Mouse (Mus musculus) lung, embryonic 14.5 days (tissue): ENCODE data around the gene Sh3pxd2a. TPM values are rescaled to one million over a fixed set of nuclear protein-coding genes. Genes with fewer than 3 reads are reported as not detected.

ENCODE experiments used
- ATAC-seq: fragments of 200-750 bp; cut with Nextera tagmentation; 2 replicates; pipeline ENCODE4 v1.8.0; 2017; ENCODE audit warnings: mild to moderate bottlenecking, moderate TSS enrichment, moderate library complexity; ENCODE audit not compliant: insufficient read depth
- DNase-seq: peaks from one replicate; pipeline ENCODE4 v3.0.0-alpha.2; 2015
- H3K27ac ChIP-seq: fragments of 300-500 bp; sonication (generic); 2 replicates; pipeline ENCODE4 v1.5.1; 2014; ENCODE audit warnings: low read depth, mild to moderate bottlenecking, moderate library complexity
- H3K27me3 ChIP-seq: fragments of 300-500 bp; sonication (generic); 2 replicates; pipeline ENCODE4 v1.6.1; 2014; ENCODE audit warnings: low read length, control low read depth; ENCODE audit not compliant: insufficient read depth
- H3K36me3 ChIP-seq: fragments of 300-500 bp; sonication (generic); 2 replicates; pipeline ENCODE4 v1.6.1; 2014; ENCODE audit warnings: control low read depth; ENCODE audit not compliant: insufficient read depth
- H3K4me1 ChIP-seq: fragments of 300-500 bp; sonication (generic); 2 replicates; pipeline ENCODE4 v1.6.1; 2014; ENCODE audit warnings: antibody characterized with exemption, control low read depth; ENCODE audit not compliant: insufficient read depth
- H3K4me2 ChIP-seq: fragments of 300-500 bp; sonication (generic); 2 replicates; pipeline ENCODE4 v1.6.1; 2014; ENCODE audit warnings: mild to moderate bottlenecking
- H3K4me3 ChIP-seq: fragments of 300-500 bp; sonication (generic); 2 replicates; pipeline ENCODE4 v1.5.1; 2014; ENCODE audit warnings: low read depth, low read length
- H3K9ac ChIP-seq: fragments of 300-500 bp; sonication (generic); 2 replicates; pipeline ENCODE4 v1.6.1; 2014
- H3K9me3 ChIP-seq: fragments of 300-500 bp; sonication (generic); 2 replicates; pipeline ENCODE4 v1.6.1; 2016; ENCODE audit warnings: low read depth, low read length, control low read depth
- CTCF ChIP-seq: IDR thresholded peaks from 2 replicates; pipeline ENCODE4 v1.5.1; 2016; ENCODE audit warnings: antibody characterized with exemption, low read depth
- WGBS: fragments of 180-500 bp; shearing (Covaris S2); extraction: QIAGEN DNeasy Blood & Tissue Kit; methylation state at CpG from one replicate; pipeline ENCODE4 v1.1.7; 2014; 5-methylcytosine and 5-hydroxymethylcytosine counted together
- polyA plus RNA-seq: library from polyadenylated mRNA; unstranded; fragments of >200 nt; fragmentation: Nextera tagmentation; extraction: Ambion mirVana; gene quantifications from 2 replicates; pipeline ENCODE4 v1.2.1, GENCODE M21; 2014

Gene Sh3pxd2a
- polyA plus RNA-seq, 1 experiment from 2014 or later = 12.0 TPM

GRCm38 (mm10) chr19:47366576-47366975 lies 97.6 kb downstream of the Sh3pxd2a start:
- no peak overlapping the region for H3K4me2 ChIP-seq
- no peaks in the 10 kb centered on the region for H3K4me1 ChIP-seq
- H3K9ac ChIP-seq = no peak overlapping the region; the same call in 1 of the 2 replicates
- no peak overlapping the region for H3K27ac ChIP-seq
- ATAC-seq (no peak), DNase-seq (no peak)
- no peak overlapping the region for H3K4me3 ChIP-seq
- no peaks in the 10 kb centered on the region for H3K9me3 ChIP-seq
- H3K27me3 ChIP-seq = no peaks in the 10 kb centered on the region
- H3K36me3 ChIP-seq = peaks cover 10% of the 10 kb centered on the region; the same call in 1 of the 2 replicates
- TF ChIP-seq CTCF = no peak
- WGBS = 85% methylated on average over 8 of the region's 8 CpGs

DNA sequence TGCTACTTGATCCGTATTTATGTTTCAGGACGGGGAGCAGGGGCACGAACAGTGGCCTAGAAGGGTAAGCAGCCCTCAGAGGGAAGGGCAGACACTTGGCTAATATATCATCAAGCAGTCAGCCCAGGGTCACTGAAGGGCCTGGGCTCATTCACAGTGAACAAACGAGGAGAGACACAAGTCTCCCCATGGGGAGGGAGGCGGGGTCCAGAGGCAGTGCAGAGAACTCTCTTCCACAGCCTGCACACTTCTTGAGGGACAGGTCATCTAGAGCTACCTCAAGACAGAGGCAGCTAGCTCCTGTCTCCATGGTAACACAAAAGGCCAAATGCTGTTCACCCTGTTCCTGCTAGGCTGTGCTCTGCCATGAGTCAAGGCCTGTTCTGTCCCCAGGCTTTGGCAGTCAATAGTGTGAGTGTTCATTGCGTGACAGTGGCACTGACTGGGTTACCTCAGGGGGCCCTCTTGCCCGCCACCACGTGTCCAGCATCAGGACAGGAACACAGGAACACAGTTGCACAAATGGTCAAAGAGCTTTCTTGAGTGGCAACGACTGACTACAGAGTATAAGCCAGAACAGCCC lies 101.0 kb downstream of the Sh3pxd2a start:
- H3K27ac ChIP-seq = no peak overlapping the region
- DNase-seq (no peak), ATAC-seq (no peak)
- H3K9ac ChIP-seq = no peak overlapping the region
- WGBS = 48% methylated on average over 9 of the region's 9 CpGs
- H3K4me1 ChIP-seq = no peaks in the 10 kb centered on the region
- TF ChIP-seq CTCF = no peak
- no peak overlapping the region for H3K4me2 ChIP-seq
- no peaks in the 10 kb centered on the region for H3K9me3 ChIP-seq
- H3K4me3 ChIP-seq = no peak overlapping the region
- no peaks in the 10 kb centered on the region for H3K27me3 ChIP-seq
- H3K36me3 ChIP-seq = peaks cover 10% of the 10 kb centered on the region; the same call in 1 of the 2 replicates

DNA sequence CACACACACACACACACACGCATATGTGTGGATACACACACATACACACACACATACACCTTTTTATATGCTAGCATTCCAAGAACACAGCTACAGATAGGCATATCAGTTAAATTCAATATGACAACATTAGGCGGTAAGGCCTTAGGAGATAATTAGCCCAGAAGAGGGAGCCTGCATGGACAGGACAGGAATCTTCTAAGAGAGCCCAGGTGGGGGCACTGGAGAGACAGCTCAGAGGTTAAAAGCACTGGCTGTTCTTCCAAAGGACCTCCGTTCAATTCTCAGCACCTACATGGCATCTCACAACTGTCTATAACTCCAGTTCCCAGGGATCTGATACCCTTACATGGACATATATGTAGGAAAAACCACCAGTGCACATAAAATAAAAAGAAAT lies 103.3 kb downstream of the Sh3pxd2a start:
- Histone ChIP-seq H3K4me3 (no peak overlapping the region), H3K9ac (no peak overlapping the region), H3K36me3 (peaks cover 10% of the 10 kb centered on the region; the same call in 1 of the 2 replicates), H3K27me3 (no peaks in the 10 kb centered on the region), H3K4me1 (no peaks in the 10 kb centered on the region), H3K27ac (no peak overlapping the region), H3K9me3 (no peaks in the 10 kb centered on the region), H3K4me2 (no peak overlapping the region)
- peak; percentile 15; the same call in 1 of the 2 replicates for TF ChIP-seq CTCF
- no peak for DNase-seq
- WGBS = 90% methylated on average over 3 of the region's 3 CpGs
- ATAC-seq = no peak

GRCm38 (mm10) chr19:47360017-47360416 lies 104.2 kb downstream of the Sh3pxd2a start:
- H3K36me3 ChIP-seq = peaks cover 10% of the 10 kb centered on the region; the same call in 1 of the 2 replicates
- H3K27me3 ChIP-seq = no peaks in the 10 kb centered on the region
- no peaks in the 10 kb centered on the region for H3K9me3 ChIP-seq
- no peak for TF ChIP-seq CTCF
- ATAC-seq (no peak), DNase-seq (no peak)
- no peak overlapping the region for H3K4me2 ChIP-seq
- no peak overlapping the region for H3K4me3 ChIP-seq
- no peak overlapping the region for H3K9ac ChIP-seq
- no peaks in the 10 kb centered on the region for H3K4me1 ChIP-seq
- WGBS = 81% methylated on average over 16 of the region's 16 CpGs
- no peak overlapping the region for H3K27ac ChIP-seq

- Histone ChIP-seq H3K4me2 (peak overlapping the region; percentile 44), H3K9ac (no peak overlapping the region), H3K4me3 (no peak overlapping the region), H3K4me1 (no peaks in the 10 kb centered on the region), H3K27me3 (no peaks in the 10 kb centered on the region), H3K27ac (no peak overlapping the region; the same call in 1 of the 2 replicates), H3K9me3 (no peaks in the 10 kb centered on the region), H3K36me3 (peaks cover 5% of the 10 kb centered on the region; the same call in 1 of the 2 replicates)
- no peak for TF ChIP-seq CTCF
- ATAC-seq (peak; percentile 26; the same call in 1 of the 2 replicates), DNase-seq (peak; percentile 71)
- WGBS = 54% methylated on average over 15 of the region's 15 CpGs
These were observed 104.9 kb downstream of the Sh3pxd2a start for GRCm38 (mm10) chr19:47359166-47359931.

DNA sequence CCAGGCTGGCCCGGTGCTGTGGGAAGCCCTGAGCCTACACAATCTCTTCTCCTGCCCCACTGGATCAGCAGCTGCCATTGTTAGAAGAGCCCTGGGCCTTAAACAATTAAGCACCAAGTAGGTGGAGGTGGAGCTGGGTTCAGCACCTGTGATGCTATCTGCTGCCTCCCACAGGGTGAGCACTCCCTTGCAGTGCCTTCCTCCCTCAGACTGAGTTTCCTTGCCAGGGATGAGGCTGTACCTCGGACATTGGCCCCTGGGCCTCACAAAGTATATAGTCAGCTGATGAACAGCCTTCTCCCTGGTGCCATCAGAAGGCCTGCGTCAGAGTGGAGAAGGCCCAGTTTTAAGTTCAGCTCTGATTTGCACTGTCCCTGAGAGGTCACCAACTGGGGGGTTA lies 106.9 kb downstream of the Sh3pxd2a start:
- no peaks in the 10 kb centered on the region; the same call in 1 of the 2 replicates for H3K36me3 ChIP-seq
- no peak overlapping the region for H3K27ac ChIP-seq
- H3K4me3 ChIP-seq = no peak overlapping the region
- H3K27me3 ChIP-seq = no peaks in the 10 kb centered on the region
- no peak overlapping the region for H3K9ac ChIP-seq
- no peak for TF ChIP-seq CTCF
- no peaks in the 10 kb centered on the region for H3K9me3 ChIP-seq
- ATAC-seq (no peak), DNase-seq (no peak)
- 82% methylated on average over 3 of the region's 3 CpGs for WGBS
- H3K4me1 ChIP-seq = no peaks in the 10 kb centered on the region
- no peak overlapping the region for H3K4me2 ChIP-seq

DNA sequence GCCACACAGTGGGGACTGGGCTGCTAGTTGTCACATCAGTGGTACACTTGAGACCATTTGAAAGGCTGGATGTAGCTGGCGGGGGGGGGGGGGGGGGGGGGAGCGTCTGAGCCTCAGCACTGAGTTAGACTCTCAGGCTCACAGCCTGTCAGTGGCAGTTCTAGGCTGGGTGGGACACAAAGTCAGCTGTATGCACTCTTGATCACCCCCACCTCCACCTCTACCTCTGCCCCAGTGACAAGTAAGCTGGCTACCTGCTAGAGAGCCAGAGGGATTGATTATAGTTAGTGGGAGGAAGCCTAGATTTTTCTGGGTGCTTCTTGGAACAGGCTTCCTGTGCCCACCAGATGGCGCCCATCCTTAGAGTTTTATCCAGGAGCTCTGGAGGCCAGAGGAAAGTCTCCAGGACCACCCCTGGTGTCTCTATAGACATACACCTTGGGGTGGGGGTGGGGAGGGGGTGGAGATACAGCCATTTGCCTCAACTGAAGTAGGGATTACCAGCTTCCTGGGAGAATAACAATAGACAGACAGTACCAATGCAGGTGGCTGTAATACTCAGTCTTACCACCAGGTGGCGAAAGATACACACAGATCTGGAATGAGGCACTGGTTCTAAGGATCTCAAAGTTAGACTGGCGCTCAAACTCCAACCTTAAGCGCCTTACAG lies 107.9 kb downstream of the Sh3pxd2a start:
- TF ChIP-seq CTCF = peak; percentile 93
- no peaks in the 10 kb centered on the region for H3K4me1 ChIP-seq
- H3K9ac ChIP-seq = no peak overlapping the region
- 7% methylated on average over 4 of the region's 6 CpGs for WGBS
- no peaks in the 10 kb centered on the region; the same call in 1 of the 2 replicates for H3K36me3 ChIP-seq
- H3K4me2 ChIP-seq = no peak overlapping the region
- H3K9me3 ChIP-seq = no peaks in the 10 kb centered on the region
- no peak overlapping the region for H3K4me3 ChIP-seq
- H3K27me3 ChIP-seq = no peaks in the 10 kb centered on the region
- no peak overlapping the region for H3K27ac ChIP-seq
- DNase-seq (peak; percentile 92), ATAC-seq (peak; percentile 70)
